Mouse (Mus musculus): ENCODE results near the gene Ltbp1. TPM values are rescaled to one million over a fixed set of nuclear protein-coding genes. Genes with fewer than 3 reads are reported as not detected.

The Ltbp1 gene
- polyA plus RNA-seq, 1 experiment: 3.7 TPM

DNA sequence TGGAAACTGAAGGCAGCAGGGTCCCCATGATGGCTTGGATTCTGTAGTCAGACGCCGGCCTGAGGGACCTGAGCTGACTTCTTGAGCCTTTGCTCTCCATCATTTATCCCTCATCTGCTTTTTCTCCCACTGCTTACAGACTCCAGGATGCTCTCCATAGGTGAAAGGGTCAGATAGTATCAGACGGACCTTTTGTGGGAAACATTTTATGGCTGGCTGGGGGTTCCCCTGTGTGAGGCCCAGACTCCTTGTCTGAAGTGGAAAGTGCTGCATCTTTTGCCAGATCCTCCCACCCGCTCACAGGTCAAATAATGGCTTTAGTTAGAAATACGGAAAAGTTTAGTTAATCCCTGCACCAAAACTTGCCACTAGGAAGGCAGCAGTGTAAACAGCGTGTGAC lies 138.6 kb downstream of the Ltbp1 start:
- H3K4me3 ChIP-seq (ENCODE audit: extremely low read depth, insufficient read depth, insufficient read length): no peak overlapping the region
- TF ChIP-seq POLR2A (IDR thresholded peaks at IDR 0.05; ENCODE audit: low read depth, low read length): no peak
- TF ChIP-seq CTCF (IDR thresholded peaks at IDR 0.05; ENCODE audit: extremely low read depth, insufficient read depth, insufficient read length, insufficient replicate concordance): no peak
- H3K27me3 ChIP-seq (ENCODE audit: control insufficient read depth, insufficient read depth, low read length): no peaks in the 10 kb centered on the region
- 90% methylated on average over 6 of the region's 6 CpGs for WGBS
- no peak overlapping the region for H3K27ac ChIP-seq (ENCODE audit: insufficient read depth, low read length)
- no peaks in the 10 kb centered on the region for H3K36me3 ChIP-seq (ENCODE audit: control insufficient read depth, insufficient read depth, low read length)
- H3K4me1 ChIP-seq (ENCODE audit: control insufficient read depth, insufficient read depth, insufficient read length): no peaks in the 10 kb centered on the region
- no peak for DNase-seq (ENCODE audit: low read depth in 1 of 2, low spot score in 2 of 2)

DNA sequence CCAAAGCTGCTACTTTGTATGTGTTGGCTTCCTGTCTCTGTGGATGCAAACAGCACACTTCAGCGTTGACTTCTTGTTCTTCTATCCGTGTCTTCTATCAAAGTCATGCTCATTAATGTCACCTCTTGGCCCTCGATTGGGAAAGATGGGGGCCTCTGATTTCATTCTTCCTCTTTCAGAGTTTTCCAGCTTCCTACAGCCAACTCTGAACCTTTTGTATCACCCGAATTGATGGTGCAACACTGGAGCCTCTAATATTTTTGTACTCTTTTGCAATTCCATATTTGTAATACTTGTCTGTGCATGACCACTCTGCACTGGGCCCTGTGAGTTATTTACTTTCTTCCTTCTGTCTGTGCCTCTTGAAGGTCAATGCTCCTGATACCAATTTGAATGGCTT lies 141.8 kb downstream of the Ltbp1 start:
- H3K27ac ChIP-seq (ENCODE audit: insufficient read depth, low read length): no peak overlapping the region
- WGBS: 66% methylated on average over 4 of the region's 4 CpGs
- H3K4me1 ChIP-seq (ENCODE audit: control insufficient read depth, insufficient read depth, insufficient read length): no peaks in the 10 kb centered on the region
- no peaks in the 10 kb centered on the region for H3K36me3 ChIP-seq (ENCODE audit: control insufficient read depth, insufficient read depth, low read length)
- TF ChIP-seq CTCF (IDR thresholded peaks at IDR 0.05; ENCODE audit: extremely low read depth, insufficient read depth, insufficient read length, insufficient replicate concordance) (no peak), POLR2A (IDR thresholded peaks at IDR 0.05; ENCODE audit: low read depth, low read length) (no peak)
- H3K27me3 ChIP-seq (ENCODE audit: control insufficient read depth, insufficient read depth, low read length): no peaks in the 10 kb centered on the region
- no peak overlapping the region for H3K4me3 ChIP-seq (ENCODE audit: extremely low read depth, insufficient read depth, insufficient read length)
- DNase-seq (ENCODE audit: low read depth in 1 of 2, low spot score in 2 of 2): no peak

DNA sequence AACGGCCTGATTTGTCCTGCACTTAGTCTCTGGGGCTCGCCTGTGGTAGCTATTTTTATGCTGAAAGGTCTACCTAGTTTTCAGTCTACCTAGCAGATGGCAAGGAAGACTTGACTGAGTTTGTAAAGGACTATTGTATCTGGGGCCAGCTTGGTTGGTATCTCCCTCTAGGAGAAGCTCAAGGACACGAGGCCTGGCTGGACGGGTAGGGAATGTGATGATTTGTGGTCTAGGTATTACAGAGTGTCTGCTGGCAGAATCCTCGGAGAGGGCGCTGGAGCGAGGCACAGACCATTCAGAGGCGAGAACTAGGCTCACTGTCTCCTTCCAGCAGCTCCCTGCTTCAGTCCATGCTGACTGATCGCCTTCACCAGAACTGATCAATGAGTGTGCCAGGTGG lies 146.4 kb downstream of the Ltbp1 start:
- WGBS: 86% methylated on average over 9 of the region's 9 CpGs
- TF ChIP-seq POLR2A (IDR thresholded peaks at IDR 0.05; ENCODE audit: low read depth, low read length) (no peak), CTCF (IDR thresholded peaks at IDR 0.05; ENCODE audit: extremely low read depth, insufficient read depth, insufficient read length, insufficient replicate concordance) (no peak)
- no peak for DNase-seq (ENCODE audit: low read depth in 1 of 2, low spot score in 2 of 2)
- Histone ChIP-seq H3K4me1 (ENCODE audit: control insufficient read depth, insufficient read depth, insufficient read length) (no peaks in the 10 kb centered on the region), H3K27ac (ENCODE audit: insufficient read depth, low read length) (no peak overlapping the region), H3K36me3 (ENCODE audit: control insufficient read depth, insufficient read depth, low read length) (no peaks in the 10 kb centered on the region), H3K27me3 (ENCODE audit: control insufficient read depth, insufficient read depth, low read length) (no peaks in the 10 kb centered on the region), H3K4me3 (ENCODE audit: extremely low read depth, insufficient read depth, insufficient read length) (no peak overlapping the region)

DNA sequence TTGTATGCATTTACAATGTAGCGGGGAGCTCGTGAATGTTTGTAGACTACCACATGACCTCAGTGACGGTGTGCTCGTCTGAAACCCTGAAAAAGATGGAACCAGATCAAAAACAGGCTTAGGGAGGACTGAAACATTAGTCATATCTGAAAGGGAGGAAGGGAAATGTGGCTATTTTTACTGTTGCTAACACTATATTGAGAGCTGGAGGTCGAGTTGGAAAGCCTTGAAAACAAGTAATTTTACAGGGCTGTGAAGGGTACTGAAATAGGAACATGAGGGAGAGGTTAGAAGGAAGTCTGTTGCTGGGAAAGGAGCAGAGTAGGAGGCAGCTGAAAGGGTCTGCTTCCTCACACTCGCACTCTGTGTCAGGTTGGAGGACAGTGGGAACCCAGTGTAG lies 147.7 kb downstream of the Ltbp1 start:
- DNase-seq (ENCODE audit: low read depth in 1 of 2, low spot score in 2 of 2): no peak
- H3K4me3 ChIP-seq (ENCODE audit: extremely low read depth, insufficient read depth, insufficient read length): no peak overlapping the region
- H3K4me1 ChIP-seq (ENCODE audit: control insufficient read depth, insufficient read depth, insufficient read length): no peaks in the 10 kb centered on the region
- WGBS: 64% methylated on average over 6 of the region's 6 CpGs
- no peaks in the 10 kb centered on the region for H3K27me3 ChIP-seq (ENCODE audit: control insufficient read depth, insufficient read depth, low read length)
- H3K36me3 ChIP-seq (ENCODE audit: control insufficient read depth, insufficient read depth, low read length): no peaks in the 10 kb centered on the region
- H3K27ac ChIP-seq (ENCODE audit: insufficient read depth, low read length): no peak overlapping the region
- TF ChIP-seq CTCF (IDR thresholded peaks at IDR 0.05; ENCODE audit: extremely low read depth, insufficient read depth, insufficient read length, insufficient replicate concordance): no peak
- no peak for TF ChIP-seq POLR2A (IDR thresholded peaks at IDR 0.05; ENCODE audit: low read depth, low read length)

DNA sequence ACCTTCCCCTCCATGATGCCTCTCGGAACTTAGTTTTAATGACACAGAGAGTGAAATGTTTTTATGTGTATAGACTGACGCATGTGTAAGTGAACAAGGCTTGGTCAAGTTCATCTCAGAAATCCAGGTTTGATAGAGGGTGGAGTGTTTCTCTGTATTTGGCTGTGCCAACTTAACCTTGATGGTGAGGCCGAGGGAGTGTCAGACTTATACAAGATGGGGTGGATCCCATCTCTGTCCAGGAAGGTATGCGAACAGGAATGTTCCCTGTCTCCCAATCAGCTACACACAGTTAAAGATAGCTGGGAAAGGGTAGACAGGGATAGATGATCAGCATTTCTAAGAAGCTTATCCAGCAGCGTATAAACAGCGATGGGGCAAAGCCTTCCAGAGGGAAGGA lies 153.0 kb downstream of the Ltbp1 start:
- Histone ChIP-seq H3K4me1 (ENCODE audit: control insufficient read depth, insufficient read depth, insufficient read length) (no peaks in the 10 kb centered on the region), H3K4me3 (ENCODE audit: extremely low read depth, insufficient read depth, insufficient read length) (no peak overlapping the region), H3K36me3 (ENCODE audit: control insufficient read depth, insufficient read depth, low read length) (no peaks in the 10 kb centered on the region), H3K27ac (ENCODE audit: insufficient read depth, low read length) (no peak overlapping the region), H3K27me3 (ENCODE audit: control insufficient read depth, insufficient read depth, low read length) (no peaks in the 10 kb centered on the region)
- no peak for DNase-seq (ENCODE audit: low read depth in 1 of 2, low spot score in 2 of 2)
- TF ChIP-seq POLR2A (IDR thresholded peaks at IDR 0.05; ENCODE audit: low read depth, low read length): no peak
- WGBS: 94% methylated on average over 6 of the region's 6 CpGs

DNA sequence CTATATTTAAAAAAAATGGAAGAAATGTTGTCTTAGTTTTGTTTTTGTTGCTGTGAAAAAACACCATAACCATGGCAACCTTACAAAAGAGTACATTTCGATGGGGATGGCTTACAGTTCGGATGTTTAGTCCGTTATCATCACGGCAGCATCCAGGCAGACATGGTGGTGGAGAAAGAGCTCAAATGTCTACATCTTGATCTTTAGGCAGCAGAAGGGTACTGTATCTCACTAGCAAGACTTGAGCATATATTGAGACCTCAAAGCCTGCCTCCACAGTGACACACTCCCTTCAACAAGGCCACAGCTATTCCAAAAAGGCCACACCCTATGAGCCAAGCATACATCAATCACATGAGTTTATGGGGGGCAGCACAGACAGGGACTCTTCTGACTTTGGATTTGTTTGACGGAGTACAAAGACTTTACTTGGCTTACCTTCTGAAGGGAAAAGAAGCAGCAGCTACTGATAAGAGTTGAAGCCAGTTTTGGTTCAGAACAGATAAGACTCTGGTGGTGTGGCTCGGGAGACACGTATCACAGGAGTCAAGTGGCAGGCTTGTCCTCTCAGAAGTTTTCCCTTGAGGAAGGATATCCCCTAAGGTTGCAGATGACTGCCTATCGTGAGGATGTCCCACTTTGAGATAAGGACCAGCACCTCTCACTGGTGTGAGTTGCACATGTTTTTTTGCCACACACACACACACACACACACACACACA lies 153.9 kb downstream of the Ltbp1 start:
- Histone ChIP-seq H3K27me3 (ENCODE audit: control insufficient read depth, insufficient read depth, low read length) (no peaks in the 10 kb centered on the region), H3K27ac (ENCODE audit: insufficient read depth, low read length) (no peak overlapping the region), H3K4me1 (ENCODE audit: control insufficient read depth, insufficient read depth, insufficient read length) (no peaks in the 10 kb centered on the region), H3K4me3 (ENCODE audit: extremely low read depth, insufficient read depth, insufficient read length) (no peak overlapping the region), H3K36me3 (ENCODE audit: control insufficient read depth, insufficient read depth, low read length) (no peaks in the 10 kb centered on the region)
- TF ChIP-seq CTCF (IDR thresholded peaks at IDR 0.05; ENCODE audit: extremely low read depth, insufficient read depth, insufficient read length, insufficient replicate concordance) (no peak), POLR2A (IDR thresholded peaks at IDR 0.05; ENCODE audit: low read depth, low read length) (no peak)
- DNase-seq (ENCODE audit: low read depth in 1 of 2, low spot score in 2 of 2): no peak
- 81% methylated on average over 8 of the region's 8 CpGs for WGBS

DNA sequence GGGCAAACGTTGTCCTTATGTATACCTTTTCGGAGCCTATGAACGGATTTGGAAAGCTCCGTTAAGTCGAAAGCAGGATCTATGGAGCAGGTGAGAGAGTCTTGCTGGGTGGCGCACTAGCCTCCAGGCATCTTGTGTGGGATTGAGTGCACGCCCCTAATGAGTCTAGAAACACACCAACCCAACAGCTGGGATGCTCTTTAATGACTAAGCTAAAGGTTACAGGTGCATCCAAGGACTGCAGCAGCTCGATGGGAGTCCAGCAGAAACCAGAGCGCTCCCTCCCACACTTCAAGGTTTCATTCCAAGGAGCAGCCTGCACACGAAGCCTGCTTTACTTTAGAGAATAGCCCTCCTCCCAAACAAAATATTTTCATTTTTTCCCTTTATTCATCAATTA lies 155.7 kb downstream of the Ltbp1 start:
- H3K4me1 ChIP-seq (ENCODE audit: control insufficient read depth, insufficient read depth, insufficient read length): no peaks in the 10 kb centered on the region
- no peak overlapping the region for H3K4me3 ChIP-seq (ENCODE audit: extremely low read depth, insufficient read depth, insufficient read length)
- WGBS: 83% methylated on average over 10 of the region's 10 CpGs
- H3K27me3 ChIP-seq (ENCODE audit: control insufficient read depth, insufficient read depth, low read length): no peaks in the 10 kb centered on the region
- no peak for DNase-seq (ENCODE audit: low read depth in 1 of 2, low spot score in 2 of 2)
- no peak overlapping the region for H3K27ac ChIP-seq (ENCODE audit: insufficient read depth, low read length)
- no peaks in the 10 kb centered on the region for H3K36me3 ChIP-seq (ENCODE audit: control insufficient read depth, insufficient read depth, low read length)
- TF ChIP-seq CTCF (IDR thresholded peaks at IDR 0.05; ENCODE audit: extremely low read depth, insufficient read depth, insufficient read length, insufficient replicate concordance) (no peak), POLR2A (IDR thresholded peaks at IDR 0.05; ENCODE audit: low read depth, low read length) (no peak)

All from spleen, adult 2 months (tissue).